Mouse (Mus musculus) midbrain, embryonic 12.5 days (tissue): ENCODE data around the gene Eif1ad. TPM values are rescaled to one million over a fixed set of nuclear protein-coding genes. Genes with fewer than 3 reads are reported as not detected.
"Not testable (repeated sequence)": the region's sequence is repeated elsewhere in the genome, so short reads cannot be mapped to it uniquely, and the experiment has no call there.

Experiments
- ATAC-seq: fragments of 200-750 bp; cut with Nextera tagmentation; 2 replicates; pipeline ENCODE4 v1.8.0; 2017; ENCODE audit warnings: low read depth, moderate TSS enrichment, moderate library complexity; ENCODE audit not compliant: low FRiP score
- H3K27ac ChIP-seq: fragments of 300-500 bp; sonication (generic); replicated peaks from 2 replicates; pipeline ENCODE4 v1.5.1; 2016; ENCODE audit warnings: mild to moderate bottlenecking
- H3K27me3 ChIP-seq: fragments of 300-500 bp; sonication (generic); 2 replicates; pipeline ENCODE4 v1.6.1; 2016; ENCODE audit warnings: mild to moderate bottlenecking
- H3K36me3 ChIP-seq: fragments of 300-500 bp; sonication (generic); 2 replicates; pipeline ENCODE4 v1.6.1; 2016
- H3K4me1 ChIP-seq: fragments of 300-500 bp; sonication (generic); 2 replicates; pipeline ENCODE4 v1.6.1; 2016
- H3K4me2 ChIP-seq: fragments of 300-500 bp; sonication (generic); replicated peaks from 2 replicates; pipeline ENCODE4 v1.6.1; 2016; ENCODE audit warnings: mild to moderate bottlenecking, moderate library complexity
- H3K4me3 ChIP-seq: fragments of 300-500 bp; sonication (generic); 2 replicates; pipeline ENCODE4 v1.5.1; 2016; ENCODE audit warnings: mild to moderate bottlenecking
- H3K9ac ChIP-seq: fragments of 300-500 bp; sonication (generic); replicated peaks from 2 replicates; pipeline ENCODE4 v1.6.1; 2016; ENCODE audit warnings: mild to moderate bottlenecking, moderate library complexity
- H3K9me3 ChIP-seq: fragments of 300-500 bp; sonication (generic); 2 replicates; pipeline ENCODE4 v1.6.1; 2016; ENCODE audit warnings: mild to moderate bottlenecking
- WGBS: fragments of 180-500 bp; shearing (Covaris S2); methylation state at CpG from one replicate; pipeline ENCODE4 v1.1.7; 2016; 5-methylcytosine and 5-hydroxymethylcytosine counted together
- polyA plus RNA-seq: library from polyadenylated mRNA; unstranded; fragments of >200 nt; fragmentation: Nextera tagmentation; extraction: Ambion mirVana; gene quantifications from 2 replicates; pipeline ENCODE4 v1.2.1, GENCODE M21; 2016

Gene Eif1ad
- polyA plus RNA-seq, 1 experiment from 2014 or later: 75.9 TPM

GRCm38 (mm10) chr19:5384715-5385114, 18.2 kb downstream of the Eif1ad start:
- H3K4me2 ChIP-seq: no peak overlapping the region
- H3K27me3 ChIP-seq: no peaks in the 10 kb centered on the region
- H3K9me3 ChIP-seq: no peaks in the 10 kb centered on the region
- no peak overlapping the region for H3K4me3 ChIP-seq
- H3K4me1 ChIP-seq: peaks cover 23% of the 10 kb centered on the region
- no peak for ATAC-seq
- H3K9ac ChIP-seq: 0 out of 2 replicates have a peak overlapping the region, but pooled peaks have one; percentile 20
- H3K27ac ChIP-seq: no peak overlapping the region
- peaks cover 62% of the 10 kb centered on the region for H3K36me3 ChIP-seq
- WGBS: 91% methylated on average over 6 of the region's 8 CpGs

- Histone ChIP-seq H3K27me3 (no peaks in the 10 kb centered on the region), H3K9me3 (no peaks in the 10 kb centered on the region), H3K36me3 (peaks cover 29% of the 10 kb centered on the region), H3K9ac (peak overlapping the region; percentile 95), H3K4me2 (peak overlapping the region; percentile 98), H3K27ac (peak overlapping the region; percentile 84), H3K4me1 (peaks cover 32% of the 10 kb centered on the region), H3K4me3 (peak overlapping the region; percentile 100)
- peak; percentile 43; the same call in 1 of the 2 replicates for ATAC-seq
- under 1% methylated on average over 28 of the region's 43 CpGs for WGBS
Observed at GRCm38 (mm10) chr19:5388011-5388441, 21.5 kb downstream of the Eif1ad start.

- ATAC-seq: peak; percentile 96
- Histone ChIP-seq H3K4me2 (peak within 1 kb of the TSS; percentile 98), H3K4me1 (peaks cover 32% of the 10 kb centered on the region), H3K36me3 (peaks cover 22% of the 10 kb centered on the region), H3K4me3 (peak within 1 kb of the TSS; percentile 100), H3K27me3 (peaks cover under 1% of the 10 kb centered on the region; the same call in 1 of the 2 replicates), H3K9me3 (no peaks in the 10 kb centered on the region), H3K27ac (peak within 1 kb of the TSS; percentile 84), H3K9ac (peak within 1 kb of the TSS; percentile 95)
- 2% methylated on average over 43 of the region's 43 CpGs for WGBS
Observed at GRCm38 (mm10) chr19:5388588-5389242, 22.2 kb downstream of the Eif1ad start, which contains the start of gene Sart1. Sart1 (minus strand) TSS chr19:5388703.

GRCm38 (mm10) chr19:5389647-5390046, 23.1 kb downstream of the Eif1ad start:
- no peak overlapping the region for H3K27ac ChIP-seq
- peak overlapping the region; percentile 98 for H3K4me2 ChIP-seq
- no peak overlapping the region; the same call in 1 of the 2 replicates for H3K9ac ChIP-seq
- peaks cover 7% of the 10 kb centered on the region; the same call in 1 of the 2 replicates for H3K27me3 ChIP-seq
- 53% methylated on average over 12 of the region's 12 CpGs for WGBS
- no peaks in the 10 kb centered on the region for H3K9me3 ChIP-seq
- H3K4me3 ChIP-seq: peak overlapping the region; percentile 100
- H3K4me1 ChIP-seq: peaks cover 32% of the 10 kb centered on the region
- no peak for ATAC-seq
- peaks cover 12% of the 10 kb centered on the region for H3K36me3 ChIP-seq

- ATAC-seq: no peak
- Histone ChIP-seq H3K9ac (no peak overlapping the region), H3K36me3 (peaks cover 5% of the 10 kb centered on the region), H3K4me3 (peak overlapping the region; percentile 100; the same call in 1 of the 2 replicates), H3K4me1 (peaks cover 32% of the 10 kb centered on the region), H3K9me3 (no peaks in the 10 kb centered on the region), H3K4me2 (peak overlapping the region; percentile 98), H3K27me3 (peaks cover 7% of the 10 kb centered on the region; the same call in 1 of the 2 replicates), H3K27ac (no peak overlapping the region)
- WGBS: 90% methylated on average over 8 of the region's 8 CpGs
Observed at GRCm38 (mm10) chr19:5390416-5390815, 23.9 kb downstream of the Eif1ad start.

- Histone ChIP-seq H3K27ac (no peak overlapping the region), H3K36me3 (no peaks in the 10 kb centered on the region), H3K4me3 (no peak overlapping the region), H3K9me3 (no peaks in the 10 kb centered on the region), H3K4me1 (peaks cover 17% of the 10 kb centered on the region), H3K9ac (peak overlapping the region; percentile 6; the same call in 1 of the 2 replicates), H3K4me2 (no peak overlapping the region), H3K27me3 (peaks cover 7% of the 10 kb centered on the region; the same call in 1 of the 2 replicates)
- ATAC-seq: no peak
- WGBS: 74% methylated on average over 4 of the region's 4 CpGs
Observed at GRCm38 (mm10) chr19:5392892-5393291, 26.4 kb downstream of the Eif1ad start.

DNA sequence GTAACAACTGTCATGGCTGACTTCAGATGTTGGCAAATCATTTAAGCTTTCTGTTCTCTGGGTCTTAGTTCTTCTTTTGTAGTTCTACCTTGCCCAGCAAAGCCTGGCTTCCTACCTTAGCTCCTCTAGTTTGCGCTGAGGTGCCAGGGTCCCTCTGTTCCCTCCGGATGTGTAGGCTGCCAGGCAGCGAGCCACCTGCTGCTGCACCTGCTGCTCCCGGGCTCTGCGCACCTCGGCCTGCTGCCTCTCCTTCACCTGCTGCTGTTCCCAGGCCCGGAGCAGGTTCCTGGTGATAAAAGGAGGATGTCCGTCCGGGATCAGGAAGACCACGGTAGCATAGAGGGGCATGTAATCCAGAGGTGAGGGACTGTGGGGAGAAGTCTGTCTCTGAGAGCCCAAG, 27.6 kb downstream of the Eif1ad start:
- WGBS: 58% methylated on average over 10 of the region's 10 CpGs
- no peak overlapping the region for H3K4me3 ChIP-seq
- no peak for ATAC-seq
- 0 out of 2 replicates have a peak overlapping the region, but pooled peaks have one; percentile 15 for H3K9ac ChIP-seq
- H3K4me1 ChIP-seq: peaks cover 14% of the 10 kb centered on the region
- no peak overlapping the region for H3K27ac ChIP-seq
- H3K4me2 ChIP-seq: no peak overlapping the region
- no peaks in the 10 kb centered on the region for H3K36me3 ChIP-seq
- H3K9me3 ChIP-seq: no peaks in the 10 kb centered on the region
- peaks cover 7% of the 10 kb centered on the region; the same call in 1 of the 2 replicates for H3K27me3 ChIP-seq

DNA sequence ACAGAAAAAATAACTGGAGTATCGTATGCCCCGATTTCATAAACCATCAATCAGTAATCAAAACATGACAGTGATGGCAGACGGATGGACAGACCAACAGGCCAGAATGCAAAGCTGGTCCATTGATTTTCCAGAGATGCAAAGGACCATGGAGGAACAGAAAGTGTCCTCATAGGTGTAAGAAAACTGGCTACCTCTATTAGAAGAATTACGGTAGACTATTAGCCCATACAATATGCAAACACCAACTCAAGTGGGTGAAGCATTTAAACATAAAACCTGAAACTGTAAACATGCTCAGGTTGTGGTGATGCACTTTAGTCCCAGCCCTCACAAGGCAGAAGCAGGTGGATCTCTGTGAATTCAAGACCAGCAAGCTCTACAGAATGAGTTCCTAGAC, 28.8 kb downstream of the Eif1ad start:
- H3K4me2 ChIP-seq: no peak overlapping the region
- 76% methylated on average over 4 of the region's 4 CpGs for WGBS
- peaks cover 7% of the 10 kb centered on the region; the same call in 1 of the 2 replicates for H3K27me3 ChIP-seq
- no peak for ATAC-seq
- no peak overlapping the region for H3K27ac ChIP-seq
- no peaks in the 10 kb centered on the region for H3K36me3 ChIP-seq
- peaks cover 2% of the 10 kb centered on the region for H3K4me1 ChIP-seq
- H3K9ac ChIP-seq: no peak overlapping the region
- no peak overlapping the region for H3K4me3 ChIP-seq
- H3K9me3 ChIP-seq: no peaks in the 10 kb centered on the region

DNA sequence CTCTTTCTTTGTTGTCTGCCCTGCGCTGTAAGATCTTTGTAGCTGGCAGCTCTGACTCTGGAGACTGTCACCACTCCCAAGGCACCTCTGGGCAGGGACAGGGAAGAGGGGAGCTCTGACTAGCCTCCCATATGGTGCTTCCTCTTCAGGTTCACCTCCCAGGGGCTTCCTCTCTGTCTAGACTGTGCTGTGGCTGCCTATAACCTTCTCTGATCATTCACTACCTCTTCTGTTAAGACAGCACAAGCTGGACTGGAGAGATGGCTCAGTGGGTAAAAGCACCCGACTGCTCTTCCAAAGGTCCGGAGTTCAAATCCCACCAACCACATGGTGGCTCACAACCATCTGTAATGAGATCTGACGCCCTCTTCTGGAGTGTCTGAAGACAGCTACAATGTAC, 34.5 kb downstream of the Eif1ad start:
- not testable (repeated sequence) for H3K9ac ChIP-seq, H3K27ac ChIP-seq, H3K4me1 ChIP-seq, H3K9me3 ChIP-seq, H3K4me3 ChIP-seq, H3K27me3 ChIP-seq, H3K36me3 ChIP-seq, ATAC-seq, H3K4me2 ChIP-seq
- WGBS: 78% methylated on average over 4 of the region's 4 CpGs

DNA sequence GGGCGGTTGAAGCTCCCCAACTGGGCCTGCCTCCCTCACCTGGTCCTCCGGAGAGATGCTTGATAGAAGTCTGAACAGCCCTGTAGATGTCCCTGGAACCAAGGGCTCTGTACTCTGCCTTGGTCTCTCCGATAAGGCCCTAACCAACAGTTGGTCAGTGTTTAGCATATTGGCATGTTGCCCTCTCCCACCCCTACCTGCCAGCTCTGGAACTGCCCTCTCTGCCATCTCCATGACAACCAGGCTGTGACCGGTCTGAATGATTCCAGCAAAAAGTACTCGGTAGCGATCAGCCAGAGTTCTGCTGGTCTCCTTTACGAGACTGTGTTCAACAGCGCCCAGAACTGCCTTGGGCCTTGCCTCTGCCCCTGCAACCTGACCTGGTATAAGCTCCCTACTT, 35.8 kb downstream of the Eif1ad start, which contains the start of gene Tsga10ip:
Gene Tsga10ip, minus strand, starts transcription at position 234 of the 400 bp plus-strand sequence.
- H3K9ac ChIP-seq: no peak within 1 kb of the TSS
- H3K36me3 ChIP-seq: no peaks in the 10 kb centered on the region
- ATAC-seq: no peak

GRCm38 (mm10) chr19:5405924-5406323, 39.4 kb downstream of the Eif1ad start:
- no peaks in the 10 kb centered on the region for H3K9me3 ChIP-seq
- peaks cover 12% of the 10 kb centered on the region for H3K4me1 ChIP-seq
- ATAC-seq: no peak
- 29% methylated on average over 7 of the region's 7 CpGs for WGBS
- peak overlapping the region; percentile 36 for H3K4me3 ChIP-seq
- peak overlapping the region; percentile 54; the same call in 1 of the 2 replicates for H3K27ac ChIP-seq
- H3K4me2 ChIP-seq: peak overlapping the region; percentile 56
- H3K9ac ChIP-seq: peak overlapping the region; percentile 43; the same call in 1 of the 2 replicates
- no peaks in the 10 kb centered on the region for H3K36me3 ChIP-seq
- no peaks in the 10 kb centered on the region for H3K27me3 ChIP-seq

More for the DNA sequence above, 35.8 kb downstream of the Eif1ad start, which contains the start of gene Tsga10ip:
- Histone ChIP-seq H3K9me3 (no peaks in the 10 kb centered on the region), H3K27ac (no peak within 1 kb of the TSS), H3K4me3 (no peak within 1 kb of the TSS), H3K4me1 (peaks cover 4% of the 10 kb centered on the region), H3K4me2 (no peak within 1 kb of the TSS), H3K27me3 (no peaks in the 10 kb centered on the region)
- WGBS: 75% methylated on average over 8 of the region's 8 CpGs

DNA sequence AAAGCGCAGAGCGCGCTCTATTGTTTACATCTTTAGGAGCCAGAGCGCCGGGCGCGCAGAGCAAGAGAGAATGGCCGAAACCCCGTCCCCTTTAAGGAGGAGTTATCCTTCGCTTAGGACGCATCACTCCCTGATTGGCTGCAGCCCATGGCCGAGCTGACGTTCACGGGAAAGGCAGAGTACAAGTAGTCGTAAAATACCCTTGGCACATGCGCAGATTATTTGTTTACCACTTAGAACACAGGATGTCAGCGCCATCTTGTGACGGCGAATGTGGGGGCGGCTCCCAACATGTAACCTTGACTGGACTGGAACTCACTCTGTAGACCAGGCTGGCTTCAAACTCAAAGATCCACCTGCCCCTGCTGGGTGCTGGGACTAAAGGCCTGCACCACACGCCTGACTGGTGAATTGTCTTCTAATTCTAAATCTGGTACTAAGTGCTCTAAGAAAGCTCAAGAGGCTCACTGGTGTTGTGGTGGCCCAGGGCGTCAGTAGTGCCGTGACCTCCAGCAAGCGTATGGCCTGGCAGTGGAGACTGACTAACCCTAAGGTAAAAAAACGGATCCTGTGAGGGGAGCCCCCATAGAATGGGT, 40.1 kb downstream of the Eif1ad start:
- Histone ChIP-seq H3K4me2 (peak overlapping the region; percentile 75), H3K9ac (peak overlapping the region; percentile 63), H3K4me1 (peaks cover 12% of the 10 kb centered on the region), H3K4me3 (peak overlapping the region; percentile 59), H3K27ac (peak overlapping the region; percentile 81)
- not testable (repeated sequence) for H3K36me3 ChIP-seq, H3K27me3 ChIP-seq, H3K9me3 ChIP-seq
- ATAC-seq: peak; percentile 84
- 13% methylated on average over 25 of the region's 25 CpGs for WGBS
